Mouse (Mus musculus) neural tube, embryonic 12.5 days (tissue): Measurements from ENCODE around the gene Fgfr2. TPM values are rescaled to one million over a fixed set of nuclear protein-coding genes. Genes with fewer than 3 reads are reported as not detected.

Experiments used
- ATAC-seq: fragments of 200-750 bp; cut with Nextera tagmentation; 2 replicates; pipeline ENCODE4 v1.8.0; 2017; ENCODE audit warnings: low read depth, mild to moderate bottlenecking, moderate TSS enrichment, moderate library complexity; ENCODE audit not compliant: low FRiP score
- H3K27ac ChIP-seq: fragments of 300-500 bp; sonication (generic); 2 replicates; pipeline ENCODE4 v1.5.1; 2016
- H3K27me3 ChIP-seq: fragments of 300-500 bp; sonication (generic); replicated peaks from 2 replicates; pipeline ENCODE4 v1.6.1; 2016; ENCODE audit warnings: mild to moderate bottlenecking
- H3K36me3 ChIP-seq: fragments of 300-500 bp; sonication (generic); 2 replicates; pipeline ENCODE4 v1.6.1; 2016; ENCODE audit warnings: mild to moderate bottlenecking
- H3K4me1 ChIP-seq: fragments of 300-500 bp; sonication (generic); 2 replicates; pipeline ENCODE4 v1.6.1; 2016
- H3K4me2 ChIP-seq: fragments of 300-500 bp; sonication (generic); replicated peaks from 2 replicates; pipeline ENCODE4 v1.6.1; 2016; ENCODE audit warnings: mild to moderate bottlenecking
- H3K4me3 ChIP-seq: fragments of 300-500 bp; sonication (generic); 2 replicates; pipeline ENCODE4 v1.5.1; 2016
- H3K9ac ChIP-seq: fragments of 300-500 bp; sonication (generic); 2 replicates; pipeline ENCODE4 v1.6.1; 2016; ENCODE audit warnings: mild to moderate bottlenecking
- H3K9me3 ChIP-seq: fragments of 300-500 bp; sonication (generic); 2 replicates; pipeline ENCODE4 v1.6.1; 2016; ENCODE audit warnings: mild to moderate bottlenecking
- WGBS: fragments of 180-500 bp; shearing (Covaris S2); methylation state at CpG from one replicate; pipeline ENCODE4 v1.1.7; 2016; 5-methylcytosine and 5-hydroxymethylcytosine counted together
- polyA plus RNA-seq: library from polyadenylated mRNA; unstranded; fragments of >200 nt; fragmentation: Nextera tagmentation; extraction: Ambion mirVana; gene quantifications from 2 replicates; pipeline ENCODE4 v1.2.1, GENCODE M21; 2016

Gene Fgfr2
- polyA plus RNA-seq, 1 experiment from 2014 or later, result 65.0 TPM

DNA sequence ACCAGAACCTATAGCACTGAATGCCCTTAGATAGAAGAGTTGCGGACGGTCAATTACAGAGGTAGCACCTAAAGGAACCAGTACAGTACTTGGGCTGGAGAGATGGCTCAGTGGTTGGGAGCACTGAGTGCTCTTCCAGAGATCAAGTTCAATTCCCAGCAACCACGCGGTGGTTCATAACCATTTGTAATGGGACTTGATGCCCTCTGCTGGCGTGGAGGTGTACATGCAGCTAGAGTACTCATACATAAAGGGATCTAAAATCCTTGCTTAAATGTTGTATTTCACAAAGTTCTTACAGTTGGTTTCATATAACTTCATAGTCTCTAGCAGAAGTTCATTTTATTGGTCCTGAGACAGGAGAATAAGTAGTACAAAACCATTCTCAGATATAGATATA lies 10.4 kb upstream of the Fgfr2 start:
- no peaks in the 10 kb centered on the region for H3K36me3 ChIP-seq
- H3K27ac ChIP-seq, result no peak overlapping the region
- no peak overlapping the region for H3K9ac ChIP-seq
- no peaks in the 10 kb centered on the region for H3K27me3 ChIP-seq
- no peak overlapping the region for H3K4me3 ChIP-seq
- WGBS, result 76% methylated on average over 5 of the region's 5 CpGs
- no peak overlapping the region for H3K4me2 ChIP-seq
- no peaks in the 10 kb centered on the region for H3K4me1 ChIP-seq
- H3K9me3 ChIP-seq, result no peaks in the 10 kb centered on the region
- ATAC-seq, result no peak

GRCm38 (mm10) chr7:133132702-133133101 lies 9.6 kb upstream of the Fgfr2 start:
- no peak for ATAC-seq
- no peaks in the 10 kb centered on the region for H3K4me1 ChIP-seq
- 95% methylated on average over 5 of the region's 5 CpGs for WGBS
- H3K9ac ChIP-seq, result no peak overlapping the region
- no peak overlapping the region for H3K4me2 ChIP-seq
- H3K36me3 ChIP-seq, result no peaks in the 10 kb centered on the region
- no peaks in the 10 kb centered on the region for H3K27me3 ChIP-seq
- H3K9me3 ChIP-seq, result no peaks in the 10 kb centered on the region
- no peak overlapping the region for H3K27ac ChIP-seq
- H3K4me3 ChIP-seq, result no peak overlapping the region

GRCm38 (mm10) chr7:133124701-133125485 lies 1.7 kb upstream of the Fgfr2 start:
- ATAC-seq, result no peak
- peak overlapping the region; percentile 99 for H3K4me2 ChIP-seq
- H3K4me3 ChIP-seq, result peak overlapping the region; percentile 85
- H3K9ac ChIP-seq, result peak overlapping the region; percentile 99
- peaks cover 19% of the 10 kb centered on the region for H3K4me1 ChIP-seq
- H3K9me3 ChIP-seq, result no peaks in the 10 kb centered on the region
- H3K36me3 ChIP-seq, result no peaks in the 10 kb centered on the region
- H3K27me3 ChIP-seq, result no peaks in the 10 kb centered on the region; the same call in 1 of the 2 replicates
- no peak overlapping the region for H3K27ac ChIP-seq
- WGBS, result 3% methylated on average over 34 of the region's 34 CpGs

DNA sequence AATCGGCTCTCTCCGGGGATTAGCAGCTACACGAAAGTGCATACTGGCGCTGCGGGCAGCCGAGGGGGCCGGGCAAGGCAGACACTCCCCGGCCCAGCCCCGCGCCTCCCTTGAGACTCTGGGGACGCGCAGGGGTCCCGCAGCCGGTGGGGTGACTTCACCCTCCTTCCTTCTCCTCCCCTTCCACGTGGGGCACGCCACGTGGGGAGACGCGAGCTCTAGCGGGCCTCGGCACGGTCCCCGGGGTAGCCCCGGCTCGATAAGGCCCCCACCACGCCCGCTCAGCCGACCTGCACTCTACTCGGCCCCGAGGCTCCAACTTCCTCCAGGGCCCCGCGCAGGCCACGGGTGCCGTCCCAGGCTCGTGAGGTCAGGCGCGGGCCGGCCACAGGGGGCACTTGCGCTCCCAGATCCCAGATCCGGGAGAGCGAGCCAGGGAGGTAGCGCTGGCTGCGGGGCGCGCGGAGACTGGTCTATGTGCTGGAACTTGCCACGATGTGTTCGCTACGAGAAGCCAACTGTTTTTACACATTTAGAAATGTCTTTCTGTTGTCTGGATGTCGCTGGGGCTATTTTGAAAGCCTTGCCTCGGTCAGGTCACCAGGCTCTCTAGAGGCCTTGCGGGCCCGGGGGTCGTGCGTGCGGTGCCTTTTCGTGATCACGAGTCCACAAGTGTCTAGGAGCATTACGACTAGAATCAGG lies 1.0 kb upstream of the Fgfr2 start, which contains the start of gene Ctbp2:
TSS of gene Ctbp2 (minus strand) at position 356 of the 702 bp plus-strand sequence.
- no peaks in the 10 kb centered on the region for H3K9me3 ChIP-seq
- H3K4me3 ChIP-seq, result peak within 1 kb of the TSS; percentile 85
- H3K27me3 ChIP-seq, result no peaks in the 10 kb centered on the region; the same call in 1 of the 2 replicates
- peak within 1 kb of the TSS; percentile 99 for H3K9ac ChIP-seq
- H3K4me2 ChIP-seq, result peak within 1 kb of the TSS; percentile 99
- ATAC-seq, result peak; percentile 66
- WGBS, result under 1% methylated on average over 59 of the region's 59 CpGs
- no peaks in the 10 kb centered on the region for H3K36me3 ChIP-seq
- peaks cover 24% of the 10 kb centered on the region for H3K4me1 ChIP-seq
- H3K27ac ChIP-seq, result peak within 1 kb of the TSS; percentile 99

DNA sequence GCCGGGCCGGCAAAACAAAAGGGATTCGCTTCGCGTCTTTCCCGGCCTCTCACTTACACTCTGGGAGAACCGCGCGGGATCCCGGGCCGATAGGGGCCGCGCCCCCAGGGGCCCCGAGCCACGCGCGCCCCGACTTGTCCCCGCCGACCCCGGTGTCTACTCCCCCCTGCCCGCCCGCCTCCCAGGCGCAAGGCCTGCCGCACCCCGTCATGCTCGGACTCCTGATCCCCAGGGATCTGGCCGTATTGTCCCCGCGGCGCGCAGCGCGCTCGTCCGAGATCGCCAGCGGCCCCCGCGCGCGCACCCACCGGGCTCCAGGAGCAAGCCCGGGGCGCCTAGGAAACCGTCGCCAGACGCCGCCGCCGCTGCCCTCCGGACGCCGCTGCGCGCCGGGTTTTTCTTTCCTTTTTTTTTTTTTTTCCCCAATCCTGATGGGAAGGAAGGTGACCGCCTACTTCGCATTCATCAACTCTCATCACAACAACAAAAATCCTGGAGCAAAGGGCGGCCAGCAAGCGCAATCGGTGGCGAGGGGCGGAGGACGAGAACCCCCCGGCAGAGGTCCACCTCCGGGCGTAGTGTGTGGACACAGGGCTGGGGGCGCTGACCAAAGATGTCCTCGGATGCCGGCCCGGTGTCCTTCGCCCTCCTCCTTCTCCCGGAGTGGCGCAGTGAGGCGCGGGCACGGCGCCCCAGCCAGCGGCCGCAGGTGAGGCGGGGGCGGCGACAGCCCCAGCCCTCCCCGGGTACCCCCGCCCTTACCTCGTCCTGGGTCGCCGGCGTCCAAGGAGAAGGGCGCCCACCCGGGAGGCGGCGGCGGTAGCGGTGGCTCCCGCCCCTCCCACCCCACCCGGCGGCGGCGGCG lies 539 bp downstream of the Fgfr2 start:
- H3K9ac ChIP-seq, result peak overlapping the region; percentile 99
- H3K27ac ChIP-seq, result peak overlapping the region; percentile 99
- H3K27me3 ChIP-seq, result no peaks in the 10 kb centered on the region; the same call in 1 of the 2 replicates
- peak; percentile 42 for ATAC-seq
- peaks cover 37% of the 10 kb centered on the region for H3K4me1 ChIP-seq
- under 1% methylated on average over 82 of the region's 102 CpGs for WGBS
- peak overlapping the region; percentile 85 for H3K4me3 ChIP-seq
- peak overlapping the region; percentile 99 for H3K4me2 ChIP-seq
- H3K9me3 ChIP-seq, result no peaks in the 10 kb centered on the region
- no peaks in the 10 kb centered on the region for H3K36me3 ChIP-seq

DNA sequence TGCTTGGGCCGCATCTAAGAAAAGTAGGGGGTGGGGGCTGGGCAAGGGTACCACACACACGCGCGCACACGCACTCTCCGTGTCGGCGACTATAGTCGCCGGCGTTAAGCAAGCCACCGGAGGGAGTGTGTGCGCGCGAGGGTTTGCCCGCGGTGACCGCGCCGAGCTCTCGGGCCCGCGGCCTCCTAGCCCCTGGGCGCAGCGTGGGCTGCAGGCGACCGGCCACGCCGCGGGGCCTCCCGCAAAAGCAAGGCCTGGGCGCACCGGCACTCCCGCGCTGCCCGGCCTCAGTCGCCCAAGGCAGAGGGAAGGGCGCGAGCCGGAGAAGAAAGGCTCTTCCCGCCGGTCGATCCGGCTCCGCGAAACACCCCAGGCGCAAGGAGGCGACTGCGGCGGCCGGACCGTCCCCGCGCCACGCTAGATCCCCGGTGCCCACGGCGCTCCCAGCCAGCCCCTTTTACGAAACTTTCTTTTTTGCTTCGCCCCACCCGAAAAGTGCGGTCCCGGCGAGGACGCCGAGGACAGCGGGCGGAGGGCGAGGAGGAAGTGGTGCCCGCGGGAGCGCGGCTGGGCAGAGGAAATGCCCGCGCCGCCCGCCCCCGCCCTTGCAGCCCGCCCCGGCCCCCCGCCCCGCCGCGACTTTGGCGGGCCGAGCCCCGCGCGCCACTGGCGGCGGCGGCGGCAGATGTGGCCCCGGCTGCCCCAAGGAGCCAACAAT lies 1.3 kb downstream of the Fgfr2 start:
- no peaks in the 10 kb centered on the region; the same call in 1 of the 2 replicates for H3K27me3 ChIP-seq
- no peaks in the 10 kb centered on the region for H3K9me3 ChIP-seq
- H3K4me1 ChIP-seq, result peaks cover 45% of the 10 kb centered on the region
- H3K4me2 ChIP-seq, result peak overlapping the region; percentile 99
- H3K4me3 ChIP-seq, result peak overlapping the region; percentile 85
- peak overlapping the region; percentile 99 for H3K9ac ChIP-seq
- peak overlapping the region; percentile 99 for H3K27ac ChIP-seq
- under 1% methylated on average over 91 of the region's 94 CpGs for WGBS
- ATAC-seq, result peak; percentile 8; the same call in 1 of the 2 replicates
- no peaks in the 10 kb centered on the region for H3K36me3 ChIP-seq

DNA sequence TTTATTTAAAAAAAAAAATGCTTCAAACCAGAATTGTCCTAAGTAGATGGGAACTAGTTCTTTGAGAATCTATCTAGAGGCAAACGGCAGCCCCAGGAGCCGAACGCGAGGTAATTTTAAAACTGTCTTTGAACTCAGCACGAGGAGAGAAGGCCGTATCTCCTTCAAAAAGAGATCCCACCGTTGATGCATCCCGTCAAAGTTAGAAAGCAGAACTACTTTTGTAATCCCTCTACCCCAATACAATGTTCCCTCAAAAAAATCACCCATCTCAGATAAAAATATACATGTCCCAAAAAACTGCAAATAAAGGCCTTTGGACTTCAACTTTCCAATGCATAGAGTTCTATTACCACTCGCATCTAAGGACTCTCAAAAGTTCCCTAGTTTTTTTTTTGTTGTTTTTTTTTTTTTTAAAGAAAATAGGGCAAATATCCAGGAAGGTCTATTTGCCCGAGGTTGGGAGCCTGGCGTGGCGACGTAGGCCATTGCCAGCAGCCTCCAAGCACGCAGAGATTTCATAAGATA lies 2.0 kb downstream of the Fgfr2 start:
- under 1% methylated on average over 14 of the region's 14 CpGs for WGBS
- peak overlapping the region; percentile 99 for H3K4me2 ChIP-seq
- H3K4me1 ChIP-seq, result peaks cover 52% of the 10 kb centered on the region
- ATAC-seq, result no peak
- peak overlapping the region; percentile 99 for H3K9ac ChIP-seq
- H3K27ac ChIP-seq, result peak overlapping the region; percentile 99
- no peaks in the 10 kb centered on the region for H3K36me3 ChIP-seq
- no peaks in the 10 kb centered on the region for H3K9me3 ChIP-seq
- no peaks in the 10 kb centered on the region for H3K27me3 ChIP-seq
- H3K4me3 ChIP-seq, result peak overlapping the region; percentile 85

DNA sequence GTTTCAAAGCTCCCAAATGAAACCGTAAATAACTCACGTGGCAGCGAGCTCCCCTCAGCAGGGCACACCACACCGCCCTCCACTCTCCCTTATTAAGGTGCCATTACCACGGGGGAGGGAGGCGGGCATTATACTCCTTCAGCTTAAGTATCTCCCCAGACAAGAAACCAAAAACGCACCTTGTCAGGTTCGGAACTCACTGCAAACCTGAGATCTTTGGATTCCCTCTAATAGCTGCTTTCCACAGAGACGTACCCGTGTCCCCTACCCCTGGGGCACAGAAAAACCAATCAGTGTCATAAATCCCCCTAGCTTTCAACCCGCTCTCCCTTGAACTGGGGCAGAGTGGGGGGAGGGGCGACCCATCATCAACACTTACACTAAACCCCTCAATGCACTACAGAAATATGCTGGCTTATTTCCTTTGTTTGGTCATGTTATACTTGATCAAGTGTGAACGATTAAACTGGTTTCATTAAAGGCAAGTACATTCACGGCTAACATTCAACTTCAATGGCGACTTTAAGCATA lies 2.9 kb downstream of the Fgfr2 start:
- peak overlapping the region; percentile 15 for H3K4me3 ChIP-seq
- H3K27me3 ChIP-seq, result no peaks in the 10 kb centered on the region
- H3K9ac ChIP-seq, result peak overlapping the region; percentile 13; the same call in 1 of the 2 replicates
- under 1% methylated on average over 15 of the region's 15 CpGs for WGBS
- H3K36me3 ChIP-seq, result no peaks in the 10 kb centered on the region
- peaks cover 60% of the 10 kb centered on the region for H3K4me1 ChIP-seq
- no peak; the same call in 1 of the 2 replicates for ATAC-seq
- no peaks in the 10 kb centered on the region for H3K9me3 ChIP-seq
- no peak overlapping the region for H3K27ac ChIP-seq
- peak overlapping the region; percentile 99 for H3K4me2 ChIP-seq

- Histone ChIP-seq H3K4me1 (peaks cover 72% of the 10 kb centered on the region), H3K4me2 (peak overlapping the region; percentile 32), H3K9ac (no peak overlapping the region)
Measured at GRCm38 (mm10) chr7:133117815-133118214, 5.3 kb downstream of the Fgfr2 start.

DNA sequence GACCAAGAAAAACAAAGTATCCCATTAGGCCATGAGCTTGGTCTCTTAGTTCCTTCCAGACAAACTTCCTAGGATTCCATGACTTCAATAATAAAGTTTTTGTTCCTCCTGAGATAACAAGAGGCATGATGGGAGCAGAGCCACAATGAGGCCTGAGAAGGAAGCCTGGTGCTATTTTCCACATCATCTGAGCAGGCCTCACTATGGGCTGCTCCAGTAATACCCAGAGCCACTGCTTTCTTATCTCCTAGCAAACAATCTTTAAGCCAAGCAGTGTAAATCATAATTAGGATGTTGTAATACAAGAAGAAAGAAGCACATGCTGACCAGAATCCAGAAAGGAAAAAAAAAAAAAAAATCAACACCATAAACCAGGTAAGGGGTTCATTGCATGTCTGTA lies 6.6 kb downstream of the Fgfr2 start:
- no peak for ATAC-seq
- H3K36me3 ChIP-seq, result no peaks in the 10 kb centered on the region
- H3K27me3 ChIP-seq, result no peaks in the 10 kb centered on the region
- H3K27ac ChIP-seq, result no peak overlapping the region
- H3K9me3 ChIP-seq, result no peaks in the 10 kb centered on the region
- no peak overlapping the region for H3K9ac ChIP-seq
- H3K4me3 ChIP-seq, result no peak overlapping the region
- H3K4me1 ChIP-seq, result peaks cover 85% of the 10 kb centered on the region
- no peak overlapping the region for H3K4me2 ChIP-seq

More at GRCm38 (mm10) chr7:133117815-133118214, 5.3 kb downstream of the Fgfr2 start:
- ATAC-seq, result no peak
- Histone ChIP-seq H3K9me3 (no peaks in the 10 kb centered on the region), H3K36me3 (no peaks in the 10 kb centered on the region), H3K4me3 (no peak overlapping the region), H3K27me3 (no peaks in the 10 kb centered on the region), H3K27ac (no peak overlapping the region)
- 16% methylated on average over 2 of the region's 2 CpGs for WGBS

DNA sequence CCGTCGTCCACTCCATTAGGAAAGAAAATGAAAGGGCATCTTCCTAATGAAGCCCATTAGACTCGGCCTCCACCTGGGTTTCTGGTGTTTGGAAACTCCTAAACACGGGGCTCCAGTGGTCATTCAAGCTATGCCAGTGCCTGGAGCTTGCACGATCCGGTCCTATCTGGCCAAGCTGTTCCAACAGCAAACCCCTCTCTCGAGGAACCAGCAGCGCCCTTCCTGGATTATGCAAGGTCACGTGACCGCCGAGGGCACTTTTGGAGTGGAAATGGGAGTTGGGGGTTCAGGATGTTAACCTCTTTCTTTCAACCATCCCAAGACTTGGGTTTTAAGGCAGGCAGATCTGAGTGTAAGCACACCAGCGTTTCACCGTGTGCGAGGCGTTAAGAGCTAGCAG lies 7.3 kb downstream of the Fgfr2 start:
- peak overlapping the region; percentile 48 for H3K4me2 ChIP-seq
- WGBS, result 9% methylated on average over 15 of the region's 15 CpGs
- H3K9me3 ChIP-seq, result no peaks in the 10 kb centered on the region
- no peaks in the 10 kb centered on the region for H3K36me3 ChIP-seq
- H3K27ac ChIP-seq, result no peak overlapping the region
- ATAC-seq, result no peak
- peaks cover 92% of the 10 kb centered on the region for H3K4me1 ChIP-seq
- H3K9ac ChIP-seq, result no peak overlapping the region
- no peaks in the 10 kb centered on the region for H3K27me3 ChIP-seq
- H3K4me3 ChIP-seq, result no peak overlapping the region
